Mouse (Mus musculus): ENCODE measurements around the gene Gnaq. TPM values are rescaled to one million over a fixed set of nuclear protein-coding genes. Genes with fewer than 3 reads are reported as not detected.
"Not testable (repeated sequence)": the region's sequence is repeated elsewhere in the genome, so short reads cannot be mapped to it uniquely, and the experiment has no call there.

The Gnaq gene
- total RNA-seq (2021): 100 to 1,000 TPM; 197 to 209 TPM

- DNase-seq (ENCODE audit: extremely low spot score in 1 of 2, low spot score in 2 of 2): no peak
- intact Hi-C loops (cut with DNase I): loop anchor here (5.0 to 10.0 kb wide), 3 partner anchors 70 to 465 kb away; no protein-coding TSS in a partner anchor
Measured at GRCm38 (mm10) chr19:16132791-16132864, at the start of gene Gnaq. Gnaq (plus strand) TSS chr19:16132831.

GRCm38 (mm10) chr19:16083981-16084630 is 48.5 kb upstream of the Gnaq start:
- DNase-seq (ENCODE audit: extremely low spot score in 1 of 2, low spot score in 2 of 2); intact Hi-C loops (cut with DNase I): not testable (repeated sequence)

GRCm38 (mm10) chr19:16085248-16085647 is 47.4 kb upstream of the Gnaq start:
- no peak for DNase-seq (ENCODE audit: extremely low spot score in 1 of 2, low spot score in 2 of 2)

GRCm38 (mm10) chr19:16086154-16086553 is 46.5 kb upstream of the Gnaq start:
- no peak for DNase-seq (ENCODE audit: extremely low spot score in 1 of 2, low spot score in 2 of 2)
- intact Hi-C loops (cut with DNase I): no loop called here

More at GRCm38 (mm10) chr19:16085248-16085647, 47.4 kb upstream of the Gnaq start:
- intact Hi-C loops (cut with DNase I): no loop called here

- no peak for DNase-seq (ENCODE audit: extremely low spot score in 1 of 2, low spot score in 2 of 2)
- intact Hi-C loops (cut with DNase I): no loop called here
Measured at GRCm38 (mm10) chr19:16086581-16086980, 46.0 kb upstream of the Gnaq start.

GRCm38 (mm10) chr19:16087391-16087790 is 45.2 kb upstream of the Gnaq start:
- intact Hi-C loops (cut with DNase I): no loop called here
- no peak for DNase-seq (ENCODE audit: extremely low spot score in 1 of 2, low spot score in 2 of 2)

GRCm38 (mm10) chr19:16093616-16094015 is 39.0 kb upstream of the Gnaq start:
- intact Hi-C loops (cut with DNase I): no loop called here
- DNase-seq (ENCODE audit: extremely low spot score in 1 of 2, low spot score in 2 of 2): no peak

- DNase-seq (ENCODE audit: extremely low spot score in 1 of 2, low spot score in 2 of 2): no peak
- intact Hi-C loops (cut with DNase I): loop anchor here (5.0 kb wide), 1 partner anchor 38 kb away; no protein-coding TSS in a partner anchor
Measured at GRCm38 (mm10) chr19:16109901-16110300, 22.7 kb upstream of the Gnaq start.

- no peak for DNase-seq (ENCODE audit: extremely low spot score in 1 of 2, low spot score in 2 of 2)
- intact Hi-C loops (cut with DNase I): loop anchor here (5.0 kb wide), 1 partner anchor 38 kb away; no protein-coding TSS in a partner anchor
Measured at GRCm38 (mm10) chr19:16110670-16111069, 22.0 kb upstream of the Gnaq start.

GRCm38 (mm10) chr19:16113295-16113694 is 19.3 kb upstream of the Gnaq start:
- peak in 1 of 2 experiments; percentile 54 for DNase-seq (ENCODE audit: extremely low spot score in 1 of 2, low spot score in 2 of 2)
- intact Hi-C loops (cut with DNase I): loop anchor here (5.0 kb wide), 1 partner anchor 41 kb away; no protein-coding TSS in a partner anchor

GRCm38 (mm10) chr19:16118421-16118820 is 14.2 kb upstream of the Gnaq start:
- intact Hi-C loops (cut with DNase I): no loop called here
- DNase-seq (ENCODE audit: extremely low spot score in 1 of 2, low spot score in 2 of 2): no peak

- DNase-seq (ENCODE audit: extremely low spot score in 1 of 2, low spot score in 2 of 2): no peak
- intact Hi-C loops (cut with DNase I): no loop called here
Measured at GRCm38 (mm10) chr19:16121301-16121700, 11.3 kb upstream of the Gnaq start.

- DNase-seq (ENCODE audit: extremely low spot score in 1 of 2, low spot score in 2 of 2): peak in 1 of 2 experiments; percentile 32
- intact Hi-C loops (cut with DNase I): no loop called here
Measured at GRCm38 (mm10) chr19:16128715-16129114, 3.9 kb upstream of the Gnaq start.

- no peak for DNase-seq (ENCODE audit: extremely low spot score in 1 of 2, low spot score in 2 of 2)
- intact Hi-C loops (cut with DNase I): no loop called here
Measured at GRCm38 (mm10) chr19:16129171-16129570, 3.5 kb upstream of the Gnaq start.

- no peak for DNase-seq (ENCODE audit: extremely low spot score in 1 of 2, low spot score in 2 of 2)
- intact Hi-C loops (cut with DNase I): loop anchor here (5.0 to 10.0 kb wide), 3 partner anchors 68 to 467 kb away; no protein-coding TSS in a partner anchor
Measured at GRCm38 (mm10) chr19:16130476-16130875, 2.2 kb upstream of the Gnaq start.

- intact Hi-C loops (cut with DNase I): loop anchor here (5.0 to 10.0 kb wide), 3 partner anchors 70 to 465 kb away; no protein-coding TSS in a partner anchor
- DNase-seq (ENCODE audit: extremely low spot score in 1 of 2, low spot score in 2 of 2): no peak
Measured at GRCm38 (mm10) chr19:16131831-16132230, 800 bp upstream of the Gnaq start.

GRCm38 (mm10) chr19:16132340-16132790 is 266 bp upstream of the Gnaq start:
- peak; percentile 88 to 97 for DNase-seq (ENCODE audit: extremely low spot score in 1 of 2, low spot score in 2 of 2)
- intact Hi-C loops (cut with DNase I): loop anchor here (5.0 to 10.0 kb wide), 3 partner anchors 70 to 465 kb away; no protein-coding TSS in a partner anchor

- DNase-seq (ENCODE audit: extremely low spot score in 1 of 2, low spot score in 2 of 2): peak; percentile 65 to 84
- intact Hi-C loops (cut with DNase I): loop anchor here (5.0 to 10.0 kb wide), 3 partner anchors 71 to 464 kb away; no protein-coding TSS in a partner anchor
Measured at GRCm38 (mm10) chr19:16132865-16133720, 462 bp downstream of the Gnaq start.

- intact Hi-C loops (cut with DNase I): loop anchor here (5.0 to 10.0 kb wide), 3 partner anchors 72 to 463 kb away; no protein-coding TSS in a partner anchor
- DNase-seq (ENCODE audit: extremely low spot score in 1 of 2, low spot score in 2 of 2): no peak
Measured at GRCm38 (mm10) chr19:16133721-16134570, 1.3 kb downstream of the Gnaq start.
